Mouse (Mus musculus) spleen, adult 2 months (tissue): Measurements from ENCODE around the gene Shisal2a.

Experiments used
- CTCF ChIP-seq: fragments of 200-500 bp; IDR thresholded peaks from 2 replicates; pipeline ENCODE4 v1.5.1; 2011; ENCODE audit warnings: mild to moderate bottlenecking, inconsistent platforms; ENCODE audit not compliant: insufficient read depth, insufficient read length, insufficient replicate concordance; ENCODE audit errors: extremely low read depth
- POLR2A ChIP-seq: fragments of 200-500 bp; IDR thresholded peaks from 2 replicates; pipeline ENCODE4 v1.6.1; 2011; ENCODE audit warnings: low read depth, low read length, inconsistent platforms

GRCm38 (mm10) chr4:108430656-108431560 lies 47.8 kb upstream of the Shisal2a start:
- TF ChIP-seq POLR2A (no peak), CTCF (no peak)
